Mouse (Mus musculus) forebrain, embryonic 10.5 days (tissue): ENCODE results near the gene Bcl2l2. TPM values are rescaled to one million over a fixed set of nuclear protein-coding genes. Genes with fewer than 3 reads are reported as not detected.

ENCODE experiments used
- DNase-seq: peaks from one replicate; pipeline ENCODE4 v3.0.0-alpha.2; 2017; ENCODE audit warnings: low spot score; ENCODE audit errors: extremely low spot score
- H3K27ac ChIP-seq: fragments of 300-500 bp; sonication (generic); 2 replicates; pipeline ENCODE4 v1.5.1; 2016; ENCODE audit warnings: mild to moderate bottlenecking
- H3K27me3 ChIP-seq: fragments of 300-500 bp; sonication (generic); 2 replicates; pipeline ENCODE4 v1.6.1; 2016; ENCODE audit warnings: mild to moderate bottlenecking; ENCODE audit not compliant: poor library complexity, severe bottlenecking
- H3K36me3 ChIP-seq: fragments of 300-500 bp; sonication (generic); replicated peaks from 2 replicates; pipeline ENCODE4 v1.6.1; 2016; ENCODE audit warnings: mild to moderate bottlenecking, moderate library complexity
- H3K4me1 ChIP-seq: fragments of 300-500 bp; sonication (generic); 2 replicates; pipeline ENCODE4 v1.6.1; 2016
- H3K4me3 ChIP-seq: fragments of 300-500 bp; sonication (generic); 2 replicates; pipeline ENCODE4 v1.5.1; 2016; ENCODE audit warnings: mild to moderate bottlenecking, moderate library complexity
- H3K9me3 ChIP-seq: fragments of 300-500 bp; sonication (generic); 2 replicates; pipeline ENCODE4 v1.6.1; 2016; ENCODE audit warnings: mild to moderate bottlenecking, moderate library complexity
- WGBS: fragments of 180-500 bp; shearing (Covaris S2); methylation state at CpG from one replicate; pipeline ENCODE4 v1.1.7; 2016; 5-methylcytosine and 5-hydroxymethylcytosine counted together
- polyA plus RNA-seq: library from polyadenylated mRNA; unstranded; fragments of >200 nt; fragmentation: Nextera tagmentation; extraction: Ambion mirVana; gene quantifications from 2 replicates; pipeline ENCODE4 v1.2.1, GENCODE M21; 2016

Gene Bcl2l2
- polyA plus RNA-seq, 1 experiment from 2014 or later: 2.2 TPM

DNA sequence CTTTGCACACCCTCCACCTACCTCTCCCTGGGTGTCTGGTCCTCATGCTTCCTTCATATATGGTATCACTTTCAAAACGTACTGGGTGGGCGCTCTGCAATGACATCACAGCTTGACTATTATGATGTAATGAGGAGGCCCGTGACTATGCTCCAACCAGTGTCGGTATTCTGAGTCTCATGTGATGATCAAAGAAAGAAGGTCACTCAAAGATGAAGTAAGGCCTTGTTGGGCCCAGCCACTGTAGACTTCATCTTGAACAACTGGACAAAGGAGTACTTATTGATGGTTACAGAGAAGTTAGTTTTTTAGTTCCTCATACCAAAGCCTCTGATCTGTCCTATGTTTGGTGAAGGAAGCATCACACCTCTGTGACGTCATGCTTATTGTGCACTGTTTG is 12.3 kb upstream of the Bcl2l2 start, which contains the start of gene Homez:
Homez (minus strand) TSS at position 101 of the 400 bp plus-strand sequence.
- DNase-seq: no peak
- Histone ChIP-seq H3K4me1 (peaks cover 6% of the 10 kb centered on the region), H3K4me3 (no peak within 1 kb of the TSS), H3K27me3 (peaks cover 9% of the 10 kb centered on the region; the same call in 1 of the 2 replicates), H3K36me3 (no peaks in the 10 kb centered on the region), H3K27ac (no peak within 1 kb of the TSS), H3K9me3 (no peaks in the 10 kb centered on the region)
- 93% methylated on average over 5 of the region's 5 CpGs for WGBS

DNA sequence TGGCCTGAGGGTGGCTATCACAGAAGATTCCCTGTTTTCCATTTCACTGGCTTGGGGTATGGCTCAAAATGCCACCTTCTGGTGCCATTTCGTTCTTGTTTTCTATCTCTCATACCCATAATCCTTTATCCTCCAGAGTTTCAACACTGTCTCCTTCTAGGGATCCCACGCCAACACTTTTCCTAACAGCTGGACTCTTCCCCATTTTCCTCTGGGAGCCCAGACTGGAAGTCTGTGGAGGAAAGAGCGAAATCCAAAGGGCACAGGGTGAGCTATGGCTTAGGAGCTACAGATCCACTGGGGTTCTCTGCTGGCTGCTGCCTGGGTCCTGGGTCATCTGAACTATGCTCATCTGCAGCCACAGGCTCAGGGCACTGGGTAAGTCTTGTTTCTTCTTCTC is 9.0 kb upstream of the Bcl2l2 start:
- Histone ChIP-seq H3K9me3 (no peaks in the 10 kb centered on the region), H3K36me3 (no peaks in the 10 kb centered on the region), H3K27ac (no peak overlapping the region), H3K4me1 (peaks cover 28% of the 10 kb centered on the region), H3K27me3 (peaks cover 30% of the 10 kb centered on the region), H3K4me3 (no peak overlapping the region)
- DNase-seq: no peak
- 87% methylated on average over 3 of the region's 3 CpGs for WGBS

DNA sequence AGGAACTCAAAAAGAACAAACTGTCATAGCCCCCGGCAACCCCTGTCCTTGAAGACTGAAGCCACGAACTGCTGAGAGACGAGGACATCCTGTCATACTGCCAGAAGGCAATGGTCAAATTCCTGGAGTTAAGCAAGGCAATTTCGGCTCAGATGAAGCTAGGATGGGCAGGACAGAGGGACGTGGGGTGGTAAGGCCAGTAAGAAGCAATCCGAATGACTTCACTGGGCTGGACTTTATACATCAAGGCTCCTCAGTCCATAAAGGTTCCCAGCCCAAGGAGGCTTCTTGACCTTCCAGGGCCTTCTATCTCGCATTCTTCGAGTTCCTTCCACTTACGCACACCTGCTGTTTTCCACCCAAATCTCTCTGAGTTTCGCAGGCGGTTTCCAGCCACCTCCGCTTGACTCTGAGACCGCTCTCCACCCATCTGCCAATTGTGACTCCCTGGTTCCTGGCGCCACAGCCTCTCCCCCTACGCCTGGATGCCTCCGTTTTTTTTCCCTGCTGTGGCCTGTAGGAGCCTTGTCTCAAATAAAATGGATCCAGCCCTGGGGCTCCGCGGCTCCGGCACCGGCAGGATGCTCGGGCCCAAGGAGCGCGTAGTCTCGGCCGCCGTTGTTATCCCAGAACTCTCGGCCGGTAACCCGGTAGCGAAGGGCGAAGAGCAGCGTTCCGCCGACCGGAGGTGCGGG is 7.2 kb upstream of the Bcl2l2 start:
- Histone ChIP-seq H3K27me3 (peaks cover 30% of the 10 kb centered on the region), H3K36me3 (no peaks in the 10 kb centered on the region), H3K4me3 (peak overlapping the region; percentile 82), H3K9me3 (no peaks in the 10 kb centered on the region), H3K4me1 (peaks cover 28% of the 10 kb centered on the region), H3K27ac (peak overlapping the region; percentile 92)
- no peak for DNase-seq
- 2% methylated on average over 36 of the region's 36 CpGs for WGBS

DNA sequence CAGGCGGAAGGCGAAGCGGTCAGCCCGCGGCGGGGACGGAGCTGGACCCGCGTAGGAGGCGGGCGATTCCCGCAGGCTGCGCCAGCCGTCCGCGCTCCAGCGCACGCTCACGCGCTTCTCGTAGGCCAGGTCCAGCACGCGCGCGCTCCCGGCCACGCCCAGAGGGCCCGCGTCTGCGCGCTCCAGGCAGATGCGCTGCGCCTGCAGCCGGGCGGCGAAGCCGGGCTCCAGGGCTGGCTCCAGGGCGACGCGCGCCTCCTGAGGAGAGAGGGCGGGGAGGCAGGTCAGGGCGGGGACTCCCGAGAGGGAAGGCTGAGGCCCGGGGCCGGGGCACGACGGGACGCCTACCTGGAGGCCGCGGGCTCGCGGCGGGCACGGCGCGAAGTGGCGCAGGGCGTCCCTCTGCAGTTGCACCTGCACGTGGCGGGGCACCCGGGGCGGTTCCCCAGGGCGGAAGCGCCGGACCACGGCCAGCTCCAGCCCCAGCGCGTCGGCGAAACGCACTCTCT is 6.6 kb upstream of the Bcl2l2 start:
- peak; percentile 86 for DNase-seq
- H3K4me1 ChIP-seq: peaks cover 28% of the 10 kb centered on the region
- under 1% methylated on average over 64 of the region's 72 CpGs for WGBS
- H3K9me3 ChIP-seq: no peaks in the 10 kb centered on the region
- no peaks in the 10 kb centered on the region for H3K36me3 ChIP-seq
- peak overlapping the region; percentile 92 for H3K27ac ChIP-seq
- H3K27me3 ChIP-seq: peaks cover 30% of the 10 kb centered on the region
- H3K4me3 ChIP-seq: peak overlapping the region; percentile 82

DNA sequence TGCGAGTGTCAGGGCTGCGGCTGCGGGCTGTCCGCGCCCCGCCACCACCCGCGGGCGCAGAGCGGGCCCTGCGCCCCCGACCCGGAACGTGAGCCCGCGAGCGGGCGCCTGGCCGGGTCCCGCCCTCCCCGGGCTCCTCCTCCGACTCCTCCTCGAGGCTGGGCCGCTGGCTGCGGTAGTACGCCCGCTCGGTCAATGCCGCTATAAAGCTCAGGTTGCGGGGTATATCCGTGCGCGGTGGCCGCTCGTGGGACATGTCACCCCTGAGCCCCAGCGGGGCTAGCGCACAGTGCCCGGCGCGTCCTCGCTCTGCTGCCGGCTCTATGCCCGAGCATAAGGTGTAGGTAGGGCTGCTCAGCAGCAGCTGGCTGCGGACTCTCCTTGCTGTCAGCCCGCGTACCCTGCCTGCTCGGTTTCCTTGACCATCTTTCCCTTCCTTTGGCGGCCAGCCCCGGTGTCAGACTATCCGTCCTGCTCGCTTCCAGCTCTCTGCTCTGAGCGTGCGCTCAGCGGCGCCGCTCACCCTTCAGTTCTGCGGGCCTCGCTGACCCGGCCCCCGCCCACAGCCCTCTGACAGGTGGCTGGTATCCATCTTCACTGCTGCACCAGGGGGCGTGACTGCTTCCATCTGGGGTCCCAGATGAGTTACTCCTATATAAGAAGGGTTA is 6.0 kb upstream of the Bcl2l2 start, which contains the start of gene Ppp1r3e:
Ppp1r3e (minus strand) TSS at position 503 of the 668 bp plus-strand sequence.
- Histone ChIP-seq H3K4me3 (peak within 1 kb of the TSS; percentile 82), H3K36me3 (no peaks in the 10 kb centered on the region), H3K4me1 (peaks cover 28% of the 10 kb centered on the region), H3K27me3 (peaks cover 30% of the 10 kb centered on the region), H3K27ac (peak within 1 kb of the TSS; percentile 92), H3K9me3 (no peaks in the 10 kb centered on the region)
- under 1% methylated on average over 61 of the region's 61 CpGs for WGBS
- peak; percentile 70 for DNase-seq

DNA sequence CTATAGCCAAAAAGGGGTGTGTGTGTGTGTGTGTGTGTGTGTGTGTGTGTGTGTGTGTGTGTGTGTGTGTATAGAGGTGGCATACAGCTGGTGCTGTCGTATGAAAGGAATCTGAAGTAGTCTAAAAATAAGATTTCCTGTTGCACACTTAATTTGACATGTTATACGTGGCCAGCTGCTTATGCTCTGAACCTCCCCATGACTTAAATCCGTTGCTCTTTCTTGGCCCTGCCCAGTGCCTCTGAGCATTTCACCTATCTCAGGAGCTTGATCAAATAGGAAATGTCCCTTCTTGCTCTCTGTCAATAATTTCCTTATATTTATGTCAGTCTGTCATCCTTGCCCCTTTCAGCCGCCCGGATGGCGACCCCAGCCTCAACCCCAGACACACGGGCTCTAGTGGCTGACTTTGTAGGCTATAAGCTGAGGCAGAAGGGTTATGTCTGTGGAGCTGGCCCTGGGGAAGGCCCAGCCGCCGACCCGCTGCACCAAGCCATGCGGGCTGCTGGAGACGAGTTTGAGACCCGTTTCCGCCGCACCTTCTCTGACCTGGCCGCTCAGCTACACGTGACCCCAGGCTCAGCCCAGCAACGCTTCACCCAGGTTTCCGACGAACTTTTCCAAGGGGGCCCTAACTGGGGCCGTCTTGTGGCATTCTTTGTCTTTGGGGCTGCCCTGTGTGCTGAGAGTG is 990 bp downstream of the Bcl2l2 start:
- DNase-seq: no peak
- Histone ChIP-seq H3K4me3 (peak overlapping the region; percentile 72), H3K27ac (peak overlapping the region; percentile 93), H3K36me3 (peaks cover 18% of the 10 kb centered on the region), H3K27me3 (no peaks in the 10 kb centered on the region; the same call in 1 of the 2 replicates), H3K4me1 (peaks cover 33% of the 10 kb centered on the region), H3K9me3 (no peaks in the 10 kb centered on the region)
- WGBS: 34% methylated on average over 21 of the region's 21 CpGs

DNA sequence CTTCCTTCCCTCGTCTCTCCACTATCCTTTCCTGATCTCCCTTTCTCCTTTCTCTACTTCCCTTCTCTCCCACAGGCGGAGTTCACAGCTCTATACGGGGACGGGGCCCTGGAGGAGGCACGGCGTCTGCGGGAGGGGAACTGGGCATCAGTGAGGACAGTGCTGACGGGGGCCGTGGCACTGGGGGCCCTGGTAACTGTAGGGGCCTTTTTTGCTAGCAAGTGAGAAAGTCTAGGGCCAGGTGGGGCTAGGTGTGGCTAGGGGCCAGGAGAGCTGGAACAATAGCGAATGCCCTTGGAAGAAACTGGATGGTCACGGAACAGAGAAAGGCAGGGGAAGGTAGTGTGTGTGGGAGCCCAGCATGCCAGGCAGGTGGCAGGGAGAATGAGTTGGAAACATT is 2.1 kb downstream of the Bcl2l2 start:
- 89% methylated on average over 11 of the region's 11 CpGs for WGBS
- Histone ChIP-seq H3K27me3 (no peaks in the 10 kb centered on the region), H3K4me3 (0 out of 2 replicates have a peak overlapping the region, but pooled peaks have one; percentile 72), H3K4me1 (peaks cover 33% of the 10 kb centered on the region), H3K27ac (no peak overlapping the region), H3K36me3 (peaks cover 18% of the 10 kb centered on the region), H3K9me3 (no peaks in the 10 kb centered on the region)
- DNase-seq: no peak

DNA sequence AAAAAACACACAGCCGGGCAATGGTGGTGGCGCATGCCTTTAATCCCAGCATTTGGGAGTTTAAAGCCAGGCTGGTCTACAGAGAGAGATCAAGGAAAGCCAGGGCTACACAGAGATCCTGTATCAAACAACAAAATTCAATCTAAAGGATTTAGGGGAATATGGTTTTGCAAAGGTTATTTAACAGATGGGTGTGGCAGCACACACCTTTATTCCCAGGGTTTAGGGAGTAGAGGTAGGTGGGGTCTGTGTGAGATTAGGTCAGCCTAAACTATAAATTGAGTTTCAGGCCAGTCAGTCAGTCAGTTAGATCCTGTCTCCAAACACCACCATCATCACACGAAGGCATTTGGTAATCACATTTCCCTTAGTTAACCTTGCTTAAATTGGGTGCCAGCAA is 9.0 kb downstream of the Bcl2l2 start, which contains the start of gene Pabpn1:
Pabpn1 (plus strand) TSS at position 301 of the 400 bp plus-strand sequence.
- DNase-seq: no peak
- H3K36me3 ChIP-seq: peaks cover 20% of the 10 kb centered on the region
- peaks cover 23% of the 10 kb centered on the region for H3K4me1 ChIP-seq
- WGBS: 92% methylated on average over 3 of the region's 3 CpGs
- no peaks in the 10 kb centered on the region for H3K27me3 ChIP-seq
- H3K4me3 ChIP-seq: peak within 1 kb of the TSS; percentile 87
- H3K27ac ChIP-seq: peak within 1 kb of the TSS; percentile 98
- no peaks in the 10 kb centered on the region for H3K9me3 ChIP-seq

DNA sequence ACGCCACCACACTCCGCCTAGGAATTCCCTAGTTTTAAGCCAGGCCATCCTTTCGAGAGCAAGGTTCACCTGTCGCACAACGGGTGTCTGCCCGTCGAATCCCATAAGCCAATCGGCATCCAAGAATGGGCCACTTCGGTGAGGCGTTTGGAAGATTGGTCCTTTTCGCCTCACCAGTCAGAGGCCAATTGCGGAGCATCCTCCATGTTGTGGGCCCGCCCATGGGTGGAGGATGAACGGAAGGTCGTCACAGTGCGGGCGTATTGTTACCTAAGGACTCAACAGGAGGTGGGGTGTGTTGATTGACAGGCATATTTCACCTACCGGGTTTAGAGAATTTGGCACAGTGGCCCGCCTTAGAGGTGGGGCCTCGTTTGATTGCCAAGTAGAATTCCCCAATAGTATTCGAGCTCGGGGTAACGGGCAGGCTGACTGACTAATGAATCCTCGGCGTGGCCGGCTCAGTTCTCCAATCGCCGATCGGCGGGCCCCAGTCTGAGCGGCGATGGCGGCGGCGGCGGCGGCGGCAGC is 10.5 kb downstream of the Bcl2l2 start:
- Histone ChIP-seq H3K27me3 (no peaks in the 10 kb centered on the region), H3K4me3 (peak overlapping the region; percentile 87), H3K9me3 (no peaks in the 10 kb centered on the region), H3K36me3 (peaks cover 35% of the 10 kb centered on the region), H3K4me1 (peaks cover 26% of the 10 kb centered on the region), H3K27ac (peak overlapping the region; percentile 98)
- DNase-seq: peak; percentile 96
- under 1% methylated on average over 38 of the region's 38 CpGs for whole genome bisulfite sequencing

DNA sequence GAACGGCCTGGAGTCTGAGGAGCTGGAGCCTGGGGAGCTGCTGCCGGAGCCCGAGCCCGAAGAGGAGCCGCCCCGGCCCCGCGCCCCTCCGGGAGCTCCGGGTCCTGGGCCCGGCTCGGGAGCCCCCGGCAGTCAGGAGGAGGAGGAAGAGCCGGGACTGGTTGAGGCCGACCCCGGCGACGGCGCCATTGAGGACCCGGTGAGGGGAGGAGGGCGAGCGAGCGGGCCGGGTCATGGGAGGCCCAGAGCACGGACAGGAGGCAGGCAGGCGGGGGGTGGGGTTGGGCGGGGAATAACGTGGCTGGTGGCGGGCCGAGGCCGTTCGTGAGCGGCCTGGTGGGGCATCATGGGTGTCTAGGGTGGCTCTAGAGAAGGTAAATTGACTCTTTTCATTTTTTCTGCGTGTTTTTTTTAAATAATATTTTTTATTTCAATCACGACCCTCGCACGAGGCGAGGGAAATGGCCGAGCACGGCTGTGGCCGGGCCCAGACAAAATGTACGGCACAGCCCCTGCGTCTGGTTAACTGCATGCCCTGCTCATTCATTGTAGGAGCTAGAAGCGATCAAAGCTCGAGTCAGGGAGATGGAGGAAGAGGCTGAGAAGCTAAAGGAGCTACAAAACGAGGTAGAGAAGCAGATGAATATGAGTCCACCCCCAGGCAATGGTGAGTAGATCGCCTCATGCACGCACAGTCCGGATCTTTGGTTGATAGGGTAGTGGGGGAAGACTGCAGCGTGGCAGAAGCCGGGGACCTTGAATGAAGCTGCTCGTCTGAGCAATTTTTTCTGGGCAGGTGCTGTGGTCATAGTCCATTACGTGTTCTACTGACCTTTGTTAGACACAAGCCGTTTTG is 11.3 kb downstream of the Bcl2l2 start:
- Histone ChIP-seq H3K4me1 (peaks cover 26% of the 10 kb centered on the region), H3K36me3 (peaks cover 40% of the 10 kb centered on the region), H3K27ac (peak overlapping the region; percentile 98), H3K27me3 (no peaks in the 10 kb centered on the region), H3K4me3 (peak overlapping the region; percentile 87), H3K9me3 (no peaks in the 10 kb centered on the region)
- peak; percentile 64 for DNase-seq
- under 1% methylated on average over 53 of the region's 54 CpGs for WGBS

DNA sequence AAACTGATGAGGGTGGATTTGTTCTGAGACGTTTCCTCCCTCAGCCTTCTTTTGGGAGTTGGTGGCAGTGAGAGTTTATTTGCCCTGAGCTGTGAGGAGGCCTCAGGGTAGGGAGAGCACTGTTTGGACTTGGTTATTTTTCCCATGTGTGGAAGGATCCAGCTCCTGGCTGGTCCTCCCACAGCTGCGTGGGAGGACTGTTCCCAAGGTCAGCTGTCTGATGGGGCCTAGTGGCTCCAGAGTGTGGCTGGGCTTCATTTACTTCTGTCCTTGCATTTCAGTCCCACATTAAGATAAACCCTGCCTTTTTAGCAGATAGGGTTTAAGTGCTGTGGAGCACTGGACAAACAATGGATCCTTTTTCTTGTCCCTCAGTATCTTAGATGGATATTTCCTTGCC is 14.3 kb downstream of the Bcl2l2 start:
- no peak for DNase-seq
- H3K9me3 ChIP-seq: no peaks in the 10 kb centered on the region
- H3K4me3 ChIP-seq: no peak overlapping the region; the same call in 1 of the 2 replicates
- H3K4me1 ChIP-seq: peaks cover 26% of the 10 kb centered on the region
- no peak overlapping the region for H3K27ac ChIP-seq
- 80% methylated on average over 2 of the region's 2 CpGs for WGBS
- no peaks in the 10 kb centered on the region for H3K27me3 ChIP-seq
- H3K36me3 ChIP-seq: peaks cover 40% of the 10 kb centered on the region
